Mouse (Mus musculus) erythroblast, embryonic 14.5 days (primary cell): Measurements from ENCODE around the gene Gps1.

Experiments used
- GATA1 ChIP-seq: IDR thresholded peaks from 2 replicates; pipeline ENCODE4 v1.6.1; 2012; ENCODE audit warnings: low read length, inconsistent platforms, mixed read lengths
- TAL1 ChIP-seq: IDR thresholded peaks from 3 replicates; pipeline ENCODE4 v1.6.1; 2012; ENCODE audit warnings: low read length, inconsistent platforms, mixed read lengths

DNA sequence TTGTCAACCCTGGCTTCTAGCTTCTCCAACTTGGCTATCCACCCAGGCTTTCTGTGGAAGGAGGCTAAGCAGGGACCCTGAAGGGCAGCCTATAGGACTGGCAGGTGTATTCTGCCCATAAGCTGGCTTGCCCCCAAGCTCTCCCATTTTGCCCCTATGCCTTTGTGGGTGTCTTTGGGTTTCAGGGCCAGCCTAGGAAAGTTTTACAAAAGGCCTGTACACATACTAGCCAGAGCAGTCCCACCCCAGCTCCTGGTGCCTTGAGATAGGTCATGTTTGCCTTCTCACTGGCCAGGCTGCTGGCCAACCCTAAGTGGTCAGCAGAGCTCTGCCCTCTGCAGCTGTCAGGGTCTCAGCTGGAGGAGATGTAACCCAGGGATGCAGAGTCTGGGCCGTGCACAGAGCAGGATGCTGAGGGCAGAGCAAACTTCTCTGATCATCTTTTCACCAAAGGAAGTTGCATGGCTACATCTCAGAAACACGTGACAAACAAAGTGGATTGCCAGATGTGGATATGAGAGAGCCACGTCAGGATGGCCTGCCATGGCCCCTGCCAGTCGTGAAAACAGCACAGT lies 41.3 kb downstream of the Gps1 start:
- TF ChIP-seq GATA1 (no peak), TAL1 (no peak)
